In the genomic region with DNA sequence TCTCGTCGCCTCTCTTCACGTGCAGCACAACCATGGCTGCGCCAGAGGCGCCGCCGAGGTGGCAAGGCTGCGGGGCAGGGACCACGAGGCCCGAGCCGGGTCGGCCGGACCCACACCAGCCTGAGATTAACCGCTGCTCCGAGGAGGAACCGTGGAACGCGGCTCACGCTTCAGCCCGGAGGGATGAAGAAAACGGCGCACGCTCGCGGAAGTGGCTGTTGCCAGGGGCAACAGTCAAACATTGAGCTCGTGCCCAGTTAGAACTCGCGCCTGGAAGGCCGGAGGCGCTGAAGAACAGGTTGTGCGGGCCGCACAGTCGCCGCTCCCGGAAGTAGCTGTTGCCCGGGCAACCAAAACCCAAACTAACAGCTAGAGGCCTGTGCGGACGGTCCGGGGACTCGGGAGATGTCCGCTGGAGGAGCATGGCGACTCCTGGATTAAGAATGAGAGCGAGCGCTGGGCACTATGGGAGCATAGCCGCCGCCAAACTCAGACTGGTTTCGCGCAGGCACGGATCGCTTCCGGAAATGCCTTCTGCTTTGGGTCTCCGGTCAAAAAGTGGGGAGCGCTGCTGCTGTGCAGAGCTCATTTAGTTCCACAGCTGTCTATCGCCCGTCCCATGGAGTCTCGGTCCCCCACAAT, we compare ENCODE assay signal across 8 mouse cellular contexts. TPM values are rescaled to one million over a fixed set of nuclear protein-coding genes. Genes with fewer than 3 reads are reported as not detected.
DNase-seq lines count a peak whose midpoint lies in the region; ATAC-seq and TF ChIP-seq lines count a peak whose summit lies in the region.

A gene (minus strand): TSS at position 428 of the 642 bp plus-strand sequence.

- H3K4me3 ChIP-seq in embryonic facial prominence, embryonic 14.5 days (ENCODE audit: low read depth, low read length): peak within 1 kb of the TSS; percentile 81
- peak within 1 kb of the TSS; percentile 90 for H3K4me3 ChIP-seq in heart, adult 2 months
- peak within 1 kb of the TSS; percentile 81 for H3K4me3 ChIP-seq in limb, embryonic 13.5 days
- peak within 1 kb of the TSS; percentile 87 for H3K4me3 ChIP-seq in midbrain, embryonic 16.5 days (ENCODE audit: low read depth, low read length)

- H3K9me3 ChIP-seq in embryonic facial prominence, embryonic 14.5 days (ENCODE audit: control insufficient read depth, low read length): no peaks in the 10 kb centered on the region
- H3K9me3 ChIP-seq in limb, embryonic 13.5 days: no peaks in the 10 kb centered on the region
- no peaks in the 10 kb centered on the region for H3K9me3 ChIP-seq in midbrain, embryonic 16.5 days (replicated peaks; ENCODE audit: control insufficient read depth, low read length, poor library complexity, severe bottlenecking)

- H3K9ac ChIP-seq in embryonic facial prominence, embryonic 14.5 days (ENCODE audit: low read depth, low read length): peak within 1 kb of the TSS; percentile 73
- peak within 1 kb of the TSS; percentile 83 for H3K9ac ChIP-seq in heart, adult 2 months (ENCODE audit: low read depth, low read length)
- H3K9ac ChIP-seq in limb, embryonic 13.5 days: peak within 1 kb of the TSS; percentile 81
- H3K9ac ChIP-seq in midbrain, embryonic 16.5 days (ENCODE audit: low read depth, low read length): peak within 1 kb of the TSS; percentile 87

- H3K27ac ChIP-seq in embryonic facial prominence, embryonic 14.5 days (replicated peaks; ENCODE audit: low read depth, low read length): peak within 1 kb of the TSS; percentile 78
- peak within 1 kb of the TSS; percentile 92 for H3K27ac ChIP-seq in heart, adult 2 months
- H3K27ac ChIP-seq in limb, embryonic 13.5 days: peak within 1 kb of the TSS; percentile 76
- peak within 1 kb of the TSS; percentile 89 for H3K27ac ChIP-seq in midbrain, embryonic 16.5 days (ENCODE audit: low read length)

- peak; percentile 18 for TF ChIP-seq POLR2A in heart, adult 2 months (IDR thresholded peaks at IDR 0.05; ENCODE audit: insufficient read depth, low read depth, low read length)

- no peaks in the 10 kb centered on the region for H3K36me3 ChIP-seq in embryonic facial prominence, embryonic 14.5 days (ENCODE audit: control insufficient read depth, insufficient read depth, low read length)
- H3K36me3 ChIP-seq in heart, adult 2 months (ENCODE audit: control insufficient read depth, insufficient read depth, low read length): no peaks in the 10 kb centered on the region
- H3K36me3 ChIP-seq in limb, embryonic 13.5 days: peaks cover 7% of the 10 kb centered on the region
- peaks cover 6% of the 10 kb centered on the region; the same call in 1 of the 2 replicates for H3K36me3 ChIP-seq in midbrain, embryonic 16.5 days (ENCODE audit: control insufficient read depth, insufficient read depth, low read length)

- no peaks in the 10 kb centered on the region for H3K79me2 ChIP-seq in heart, adult 2 months (replicated peaks; ENCODE audit: control insufficient read depth, insufficient read depth, low read length)

- TF ChIP-seq CTCF in heart, adult 2 months (IDR thresholded peaks at IDR 0.05): no peak

- no peaks in the 10 kb centered on the region for H3K27me3 ChIP-seq in embryonic facial prominence, embryonic 14.5 days (replicated peaks; ENCODE audit: control insufficient read depth, insufficient read depth, low read length)
- H3K27me3 ChIP-seq in heart, adult 2 months (ENCODE audit: control insufficient read depth, insufficient read depth, low read length): no peaks in the 10 kb centered on the region
- H3K27me3 ChIP-seq in limb, embryonic 13.5 days: no peaks in the 10 kb centered on the region
- H3K27me3 ChIP-seq in midbrain, embryonic 16.5 days (ENCODE audit: control insufficient read depth, insufficient read depth, low read depth, low read length): no peaks in the 10 kb centered on the region

- DNase-seq in 3T3-L1 (ENCODE audit: low read depth, low spot score): peak; percentile 98
- DNase-seq in adrenal gland, postnatal 4 days (ENCODE audit: low spot score in 2 of 2): peak; percentile 79 to 84
- DNase-seq in embryonic facial prominence, embryonic 14.5 days (ENCODE audit: low spot score): peak; percentile 98
- peak; percentile 94 for DNase-seq in heart, adult 2 months
- peak; percentile 93 to 94 for DNase-seq in kidney, adult 8-10 months
- DNase-seq in spleen, postnatal 10 days (ENCODE audit: low spot score in 2 of 2): peak; percentile 88 to 89

- peak within 1 kb of the TSS; percentile 74 for H3K4me2 ChIP-seq in embryonic facial prominence, embryonic 14.5 days (ENCODE audit: low read depth, low read length)
- peak within 1 kb of the TSS; percentile 80 for H3K4me2 ChIP-seq in limb, embryonic 13.5 days (replicated peaks)
- peak within 1 kb of the TSS; percentile 79 for H3K4me2 ChIP-seq in midbrain, embryonic 16.5 days (ENCODE audit: low read length)

- no peaks in the 10 kb centered on the region for H3K4me1 ChIP-seq in embryonic facial prominence, embryonic 14.5 days (ENCODE audit: control insufficient read depth, insufficient read depth, low read length)
- H3K4me1 ChIP-seq in heart, adult 2 months (ENCODE audit: control insufficient read depth, insufficient read depth, low read length): no peaks in the 10 kb centered on the region
- H3K4me1 ChIP-seq in limb, embryonic 13.5 days: 0 out of 2 replicates have a peak, but pooled peaks cover 2% of the 10 kb centered on the region
- peaks cover 10% of the 10 kb centered on the region for H3K4me1 ChIP-seq in midbrain, embryonic 16.5 days (ENCODE audit: control insufficient read depth, insufficient read depth, low read length)

- ATAC-seq in embryonic facial prominence, embryonic 14.5 days (ENCODE audit: low read depth): peak; percentile 98
- ATAC-seq in limb, embryonic 13.5 days (ENCODE audit: low FRiP score, low read depth): peak; percentile 97
- peak; percentile 97 for ATAC-seq in midbrain, embryonic 16.5 days

- under 1% methylated on average over 50 of the region's 56 CpGs for WGBS in embryonic facial prominence, embryonic 14.5 days
- under 1% methylated on average over 56 of the region's 56 CpGs for WGBS in heart, adult 2 months
- WGBS in limb, embryonic 13.5 days: under 1% methylated on average over 56 of the region's 56 CpGs
- WGBS in midbrain, embryonic 16.5 days: under 1% methylated on average over 56 of the region's 56 CpGs

- peak; percentile 70 for TF ChIP-seq EP300 in heart, adult 2 months (IDR thresholded peaks at IDR 0.05; ENCODE audit: insufficient read depth, low read depth, low read length)

- intact Hi-C loops in heart, adult 2 months (cut with DNase I): loop anchor here (5.0 kb wide), 3 partner anchors 77 to 992 kb away; a partner anchor contains a TSS

RNA-seq across cellular contexts. Expression of the gene that starts here (rescaled TPM):
- total RNA-seq in adrenal gland, postnatal 4 days (2021): 10 to 100 TPM; 30.9 to 38.7 TPM
- 34.5 and 37.8 TPM in 2 replicates for polyA plus RNA-seq in embryonic facial prominence, embryonic 14.5 days (2014; fragmentation: Nextera tagmentation; extraction: Ambion mirVana)
- 10 to 100 TPM; 24.2 to 27.5 TPM for total RNA-seq in heart, adult 2 months (2021)
- 8.2 TPM in 2 replicates for polyA plus RNA-seq in heart, adult 2 months (2012; rRNA removed)
- 35.2 and 37.0 TPM in 2 replicates for polyA plus RNA-seq in limb, embryonic 13.5 days (2015; fragmentation: Nextera tagmentation; extraction: Ambion mirVana)
- polyA plus RNA-seq in midbrain, embryonic 16.5 days (2015; fragmentation: Nextera tagmentation; extraction: Ambion mirVana): 60.7 and 64.4 TPM in 2 replicates

Comparison
In these comparisons a context has a peak if more than half of its experiments do, and no peak if none do; other contexts are left out.
1. Peak in every context shown above with its lines: DNase-seq, ATAC-seq, H3K4me3 ChIP-seq and H3K27ac ChIP-seq.